Mouse (Mus musculus) thymus, adult 2 months (tissue): ENCODE data around the gene Ppp1r15a.

Source experiments
- CTCF ChIP-seq: fragments of 200-500 bp; IDR thresholded peaks from 2 replicates; pipeline ENCODE4 v1.5.1; 2012; ENCODE audit warnings: mild to moderate bottlenecking, control low read depth, low read length, moderate library complexity, borderline replicate concordance; ENCODE audit not compliant: control insufficient read depth, poor library complexity, insufficient read depth; ENCODE audit errors: extremely low read depth
- POLR2A ChIP-seq: fragments of 200-500 bp; IDR thresholded peaks from 2 replicates; pipeline ENCODE4 v1.6.1; 2012; ENCODE audit warnings: mild to moderate bottlenecking, low read length, control low read depth, moderate library complexity; ENCODE audit not compliant: control insufficient read depth, poor library complexity, insufficient read depth; ENCODE audit errors: extremely low read depth

DNA sequence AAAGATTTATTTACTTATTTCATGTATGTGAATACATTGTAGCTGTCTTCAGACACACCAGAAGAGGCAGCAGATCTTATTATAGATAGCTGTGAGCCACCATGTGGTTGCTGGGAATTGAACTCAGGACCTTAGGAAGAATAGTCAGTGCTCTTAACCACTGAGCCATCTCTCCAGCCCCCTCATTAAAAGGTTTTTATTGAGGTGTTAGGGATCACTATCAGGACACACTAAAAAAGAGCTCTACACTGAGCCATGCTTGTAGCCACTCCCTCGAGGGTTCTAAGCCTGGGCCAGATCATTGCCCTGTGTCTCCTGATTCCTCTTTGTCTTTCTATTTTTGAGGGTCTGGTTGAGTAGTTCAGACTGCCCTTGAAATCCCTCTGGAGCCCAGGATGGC, 49.6 kb downstream of the Ppp1r15a start:
- TF ChIP-seq CTCF = no peak
- no peak for TF ChIP-seq POLR2A
